Mouse (Mus musculus) heart, adult 10 weeks (tissue): ENCODE data around the gene Krt36. TPM values are rescaled to one million over a fixed set of nuclear protein-coding genes. Genes with fewer than 3 reads are reported as not detected.

Source experiments
- polyA plus RNA-seq: library from polyadenylated mRNA; stranded (reverse); fragments of 350-450 nt; fragmentation: Illumina TruSeq; extraction: RNeasy Lipid Tissue Mini Kit (QIAGEN cat#74804); gene quantifications from one replicate; pipeline ENCODE4 v1.2.3, GENCODE M21; 2014; ENCODE audit warnings: low read depth, low replicate concordance

Krt36 gene
- not detected for polyA plus RNA-seq

GRCm38 (mm10) chr11:100105576-100106122 is at the start of gene Krt36:
Gene Krt36 (minus strand): TSS chr11:100105626.

GRCm38 (mm10) chr11:100148615-100149330 is 43.3 kb upstream of the Krt36 start, which contains the start of gene Krt19:
Gene Krt19 (minus strand): TSS chr11:100148665.

GRCm38 (mm10) chr11:100135731-100136130 is 30.3 kb upstream of the Krt36 start, which contains the start of gene Krt15:
Gene Krt15 (minus strand): TSS chr11:100135928.

GRCm38 (mm10) chr11:100121466-100121865 is 16.0 kb upstream of the Krt36 start, which contains the start of gene Krt13:
Gene Krt13 (minus strand): TSS chr11:100121566.

GRCm38 (mm10) chr11:100096141-100096540 is 9.3 kb downstream of the Krt36 start, which contains the start of gene Krt35:
Gene Krt35 (minus strand): TSS chr11:100096241.

GRCm38 (mm10) chr11:100087861-100088260 is 17.6 kb downstream of the Krt36 start, which contains the start of gene Krt32:
Gene Krt32 (minus strand): TSS chr11:100088226.

Other genes starting within 250 kb of the Krt36 start
- not detected for gene Gm11568, start 247.7 kb downstream of the Krt36 start, polyA plus RNA-seq
- gene Gm11559, start 241.2 kb downstream of the Krt36 start, polyA plus RNA-seq, result not detected
- gene Krtap9-1, start 232.2 kb downstream of the Krt36 start, polyA plus RNA-seq, result not detected
- not detected for gene Gm11567, start 226.4 kb downstream of the Krt36 start, polyA plus RNA-seq
- gene Krtap31-1, start 197.7 kb downstream of the Krt36 start, polyA plus RNA-seq, result not detected
- not detected for gene Gm11565, start 190.9 kb downstream of the Krt36 start, polyA plus RNA-seq
- gene Krtap31-2, start 169.3 kb downstream of the Krt36 start, polyA plus RNA-seq, result not detected
- not detected for gene Krtap9-5, start 157.2 kb downstream of the Krt36 start, polyA plus RNA-seq
- gene Krtap29-1, start 126.6 kb downstream of the Krt36 start, polyA plus RNA-seq, result not detected
- not detected for gene Krtap16-1, start 119.0 kb downstream of the Krt36 start, polyA plus RNA-seq
- not detected for gene Krtap17-1, start 111.6 kb downstream of the Krt36 start, polyA plus RNA-seq
- not detected for gene Krt33a, start 89.4 kb downstream of the Krt36 start, polyA plus RNA-seq
- gene Krt33b, start 75.8 kb downstream of the Krt36 start, polyA plus RNA-seq, result not detected
- not detected for gene Krt34, start 64.1 kb downstream of the Krt36 start, polyA plus RNA-seq
- gene Krt31, start 55.1 kb downstream of the Krt36 start, polyA plus RNA-seq, result not detected
- gene Krt32, start 17.4 kb downstream of the Krt36 start, polyA plus RNA-seq, result not detected
- not detected for gene Krt35, start 9.4 kb downstream of the Krt36 start, polyA plus RNA-seq
- not detected for gene Krt13, start 15.9 kb upstream of the Krt36 start, polyA plus RNA-seq
- not detected for gene Krt15, start 30.3 kb upstream of the Krt36 start, polyA plus RNA-seq
- gene Krt19, start 43.0 kb upstream of the Krt36 start, polyA plus RNA-seq, result 7.3 TPM
- not detected for gene Krt9, start 87.6 kb upstream of the Krt36 start, polyA plus RNA-seq
- gene Krt14, start 101.9 kb upstream of the Krt36 start, polyA plus RNA-seq, result not detected
- gene Krt16, start 143.3 kb upstream of the Krt36 start, polyA plus RNA-seq, result not detected
- gene Krt17, start 155.4 kb upstream of the Krt36 start, polyA plus RNA-seq, result not detected
- gene Krt42, start 164.2 kb upstream of the Krt36 start, polyA plus RNA-seq, result not detected
- gene Eif1, start 214.3 kb upstream of the Krt36 start, polyA plus RNA-seq, result 1,167 TPM
- not detected for gene Gast, start 228.8 kb upstream of the Krt36 start, polyA plus RNA-seq